Mouse (Mus musculus) testis, postnatal 10 days (tissue): ENCODE data around the gene Olfr247.
"Not testable (repeated sequence)": the region's sequence is repeated elsewhere in the genome, so short reads cannot be mapped to it uniquely, and the experiment has no call there.

ENCODE experiments used
- DNase-seq: peaks from one replicate; pipeline ENCODE4 v3.0.0; 2021; ENCODE audit warnings: low spot score

Gene Olfr247

DNA sequence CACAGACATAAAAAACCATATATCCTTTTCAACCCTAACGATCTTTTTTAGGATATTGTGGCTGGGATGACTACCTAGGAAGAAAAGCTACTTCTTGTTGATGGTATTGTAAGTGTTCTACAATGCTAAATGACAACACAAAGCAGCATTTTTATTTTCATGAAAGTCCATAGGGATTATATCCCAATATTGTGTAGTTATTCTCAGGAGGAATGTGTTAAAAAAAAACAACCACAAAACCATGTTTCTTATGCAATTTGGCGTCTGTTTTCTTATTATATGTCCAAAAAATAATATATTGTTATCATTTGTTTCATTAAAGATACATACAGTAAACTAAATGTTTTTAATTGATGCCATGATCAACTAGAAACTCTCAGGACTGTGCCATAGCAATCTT is at the start of gene Olfr247:
Olfr247 (minus strand) TSS at position 101 of the 400 bp plus-strand sequence.
- not testable (repeated sequence) for DNase-seq

DNA sequence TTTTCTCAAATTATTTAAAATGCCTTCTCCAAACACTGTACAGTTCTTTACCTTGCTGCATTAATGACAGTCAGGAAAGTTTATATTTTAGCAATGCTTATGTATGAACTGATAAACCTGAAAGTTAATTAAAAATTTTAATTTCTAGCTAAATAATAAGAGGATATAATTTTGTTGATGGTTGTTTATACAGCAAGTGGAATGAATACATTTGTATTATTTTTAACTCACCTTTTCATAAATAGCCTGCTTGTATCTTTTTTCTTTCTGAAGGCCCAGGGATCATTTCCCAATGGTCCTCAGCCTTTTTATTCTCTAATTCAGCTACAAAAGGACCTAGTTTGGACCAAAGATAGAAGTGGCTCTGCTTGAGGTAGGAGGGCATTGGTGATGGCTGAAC is 36.4 kb upstream of the Olfr247 start, which contains the start of gene Olfr820:
Olfr820 (plus strand) TSS at position 301 of the 400 bp plus-strand sequence.
- DNase-seq, result no peak

DNA sequence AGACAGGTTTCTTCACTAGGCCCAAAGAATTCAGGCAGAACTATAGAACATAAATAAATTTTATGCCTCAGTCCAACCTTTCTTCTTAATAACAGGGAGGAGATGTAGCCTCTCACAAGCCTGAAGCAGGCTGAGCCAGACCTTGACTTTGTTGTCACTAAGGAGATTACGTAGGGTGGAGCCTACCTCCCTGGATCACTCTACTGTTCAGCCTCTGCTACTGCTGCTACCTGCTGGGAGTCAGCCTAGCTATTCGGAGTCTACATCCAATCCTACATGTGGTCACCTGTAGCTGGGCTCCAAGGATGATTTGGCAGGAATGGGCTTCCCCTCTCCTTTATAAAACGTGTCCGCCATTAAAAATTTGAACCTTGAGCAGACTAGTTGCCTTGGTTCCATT is 29.4 kb upstream of the Olfr247 start:
- DNase-seq, result not testable (repeated sequence)

DNA sequence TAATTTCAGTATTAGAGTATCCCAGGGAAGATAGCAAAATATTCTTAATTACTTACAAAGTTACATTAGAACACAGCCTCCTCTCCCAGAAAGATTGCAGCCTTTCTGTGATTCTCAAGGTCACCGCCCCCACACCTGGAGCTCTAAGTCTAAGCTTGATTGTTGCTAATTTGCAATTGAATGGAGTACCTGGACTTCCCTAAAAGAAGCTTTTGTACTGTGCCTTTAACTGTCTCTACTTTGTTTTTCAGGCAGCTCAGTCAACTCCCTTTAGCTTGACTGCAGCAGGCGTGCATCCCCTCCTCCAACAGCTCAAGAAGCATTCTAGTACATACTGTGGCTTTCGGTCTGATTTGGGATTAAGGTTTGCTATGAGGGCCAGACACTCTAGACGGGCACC is 28.2 kb upstream of the Olfr247 start:
- DNase-seq, result not testable (repeated sequence)

DNA sequence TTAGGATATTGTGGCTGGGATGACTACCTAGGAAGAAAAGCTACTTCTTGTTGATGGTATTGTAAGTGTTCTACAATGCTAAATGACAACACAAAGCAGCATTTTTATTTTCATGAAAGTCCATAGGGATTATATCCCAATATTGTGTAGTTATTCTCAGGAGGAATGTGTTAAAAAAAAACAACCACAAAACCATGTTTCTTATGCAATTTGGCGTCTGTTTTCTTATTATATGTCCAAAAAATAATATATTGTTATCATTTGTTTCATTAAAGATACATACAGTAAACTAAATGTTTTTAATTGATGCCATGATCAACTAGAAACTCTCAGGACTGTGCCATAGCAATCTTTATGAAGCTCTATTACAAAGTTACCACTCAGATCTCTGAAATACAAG is 9.0 kb upstream of the Olfr247 start, which contains the start of gene Gm10310:
Gm10310 (minus strand) TSS at position 101 of the 400 bp plus-strand sequence.
- not testable (repeated sequence) for DNase-seq

DNA sequence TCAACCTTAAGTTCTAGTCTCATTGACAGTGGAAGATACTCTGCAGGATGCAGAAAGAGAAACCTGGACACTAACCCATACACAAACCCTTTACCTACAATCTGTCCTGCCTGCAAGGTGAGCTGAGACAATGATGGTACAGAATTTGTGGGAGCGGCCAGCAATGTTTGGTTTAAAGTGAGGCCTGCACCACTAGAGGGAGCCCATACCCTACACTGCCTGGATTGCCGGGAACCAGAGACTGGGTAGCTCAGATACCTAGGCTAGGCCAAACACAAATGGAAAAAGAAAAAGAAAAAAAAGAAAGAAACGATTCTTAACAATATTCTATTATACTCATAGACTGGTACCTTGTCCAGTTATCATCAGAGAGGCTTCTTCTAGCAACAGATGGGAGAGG is 5.9 kb upstream of the Olfr247 start:
- not testable (repeated sequence) for DNase-seq

DNA sequence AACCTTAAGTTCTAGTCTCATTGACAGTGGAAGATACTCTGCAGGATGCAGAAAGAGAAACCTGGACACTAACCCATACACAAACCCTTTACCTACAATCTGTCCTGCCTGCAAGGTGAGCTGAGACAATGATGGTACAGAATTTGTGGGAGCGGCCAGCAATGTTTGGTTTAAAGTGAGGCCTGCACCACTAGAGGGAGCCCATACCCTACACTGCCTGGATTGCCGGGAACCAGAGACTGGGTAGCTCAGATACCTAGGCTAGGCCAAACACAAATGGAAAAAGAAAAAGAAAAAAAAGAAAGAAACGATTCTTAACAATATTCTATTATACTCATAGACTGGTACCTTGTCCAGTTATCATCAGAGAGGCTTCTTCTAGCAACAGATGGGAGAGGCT is 2.9 kb downstream of the Olfr247 start:
- DNase-seq, result not testable (repeated sequence)

DNA sequence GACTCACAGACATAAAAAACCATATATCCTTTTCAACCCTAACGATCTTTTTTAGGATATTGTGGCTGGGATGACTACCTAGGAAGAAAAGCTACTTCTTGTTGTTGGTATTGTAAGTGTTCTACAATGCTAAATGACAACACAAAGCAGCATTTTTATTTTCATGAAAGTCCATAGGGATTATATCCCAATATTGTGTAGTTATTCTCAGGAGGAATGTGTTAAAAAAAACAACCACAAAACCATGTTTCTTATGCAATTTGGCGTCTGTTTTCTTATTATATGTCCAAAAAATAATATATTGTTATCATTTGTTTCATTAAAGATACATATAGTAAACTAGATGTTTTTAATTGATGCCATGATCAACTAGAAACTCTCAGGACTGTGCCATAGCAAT is 8.8 kb downstream of the Olfr247 start, which contains the start of gene Olfr819:
Olfr819 (minus strand) TSS at position 101 of the 400 bp plus-strand sequence.
- DNase-seq, result not testable (repeated sequence)

DNA sequence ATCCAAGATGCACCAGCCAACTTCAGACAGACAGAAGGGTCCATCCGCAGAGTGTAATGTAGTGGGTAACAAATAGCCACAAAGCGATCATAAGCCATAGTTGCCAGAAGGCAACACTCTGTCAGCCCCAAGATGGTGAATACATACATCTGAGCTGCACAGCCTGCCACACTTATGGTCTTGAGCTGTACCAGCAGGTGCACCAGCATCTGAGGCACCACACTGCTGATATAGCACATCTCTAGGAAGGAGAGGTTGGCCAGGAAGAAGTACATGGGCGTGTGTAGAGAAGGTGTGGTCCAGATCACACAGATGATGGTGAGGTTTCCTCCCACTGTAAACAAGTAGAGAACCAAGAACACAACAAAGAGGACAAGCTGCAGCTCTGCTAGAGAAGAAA is 9.7 kb downstream of the Olfr247 start:
- DNase-seq, result not testable (repeated sequence)

DNA sequence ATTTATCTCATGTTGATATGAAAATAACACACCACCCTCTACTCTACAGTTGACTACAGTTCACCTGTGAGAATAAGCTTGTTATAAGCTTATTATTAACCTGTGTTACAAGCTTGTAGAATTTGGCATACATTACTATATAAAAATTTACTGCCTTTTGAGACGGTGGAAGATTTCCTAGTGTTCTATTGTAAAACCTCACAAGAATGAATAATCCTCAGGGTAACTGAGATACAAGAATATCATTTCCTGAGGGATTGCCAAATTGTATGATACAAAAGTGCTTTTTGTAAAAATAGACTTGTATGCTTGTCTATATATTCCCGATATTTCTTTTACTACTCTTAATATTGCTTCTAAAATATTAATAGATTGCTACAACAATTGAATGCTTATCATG is 26.9 kb downstream of the Olfr247 start, which contains the start of gene Olfr818:
Olfr818 (minus strand) TSS at position 101 of the 400 bp plus-strand sequence.
- no peak for DNase-seq
